Mouse (Mus musculus) MEL (cell line): ENCODE data around the gene Ptprh. TPM values are rescaled to one million over a fixed set of nuclear protein-coding genes. Genes with fewer than 3 reads are reported as not detected.

Experiments used
- DNase-seq: peaks from one replicate; pipeline ENCODE4 v3.0.0; 2011; ENCODE audit warnings: low read depth, low spot score
- H3K27ac ChIP-seq: 2 replicates; pipeline ENCODE4 v1.5.1; 2012; ENCODE audit warnings: low read depth, mild to moderate bottlenecking, control low read depth, low read length, moderate library complexity; ENCODE audit not compliant: control insufficient read depth
- H3K27me3 ChIP-seq, 2 experiments: fragments of 150-350 bp in 1 of 2; sonication (generic) in 1 of 2; 2 replicates each; pipeline ENCODE4 v1.6.1; 2012; ENCODE audit warnings: low read length in 2 of 2, mild to moderate bottlenecking in 2 of 2, improper control_type of control experiment in 1 of 2, moderate library complexity in 1 of 2; ENCODE audit not compliant: insufficient read depth in 2 of 2, control insufficient read depth in 1 of 2
- H3K36me3 ChIP-seq, 2 experiments: 2 replicates each; pipeline ENCODE4 v1.6.1; 2012 to 2014; ENCODE audit warnings: low read length in 2 of 2, improper control_type of control experiment in 1 of 2, inconsistent platforms in 1 of 2, mild to moderate bottlenecking in 1 of 2; ENCODE audit not compliant: insufficient read depth in 2 of 2, control insufficient read depth in 1 of 2
- H3K4me1 ChIP-seq, 2 experiments: fragments of 150-350 bp in 1 of 2; sonication (generic) in 1 of 2; 2 replicates each; pipeline ENCODE4 v1.6.1; 2012; ENCODE audit warnings: low read length in 2 of 2, improper control_type of control experiment in 1 of 2, mild to moderate bottlenecking in 1 of 2; ENCODE audit not compliant: insufficient read depth in 2 of 2, control insufficient read depth in 1 of 2
- H3K4me3 ChIP-seq, 2 experiments: fragments of 150-350 bp in 1 of 2; sonication (generic) in 1 of 2; 2 replicates each; pipeline ENCODE4 v1.5.1; 2012; ENCODE audit warnings: low read depth in 2 of 2, low read length in 2 of 2, mild to moderate bottlenecking in 2 of 2, moderate library complexity in 2 of 2, control low read depth in 1 of 2, improper control_type of control experiment in 1 of 2; ENCODE audit not compliant: control insufficient read depth in 1 of 2, insufficient read depth in 1 of 2
- H3K79me2 ChIP-seq: 2 replicates; pipeline ENCODE4 v1.6.1; 2012; ENCODE audit warnings: mild to moderate bottlenecking, low read length, moderate library complexity; ENCODE audit not compliant: control insufficient read depth, poor library complexity, insufficient read depth
- H3K9ac ChIP-seq: 2 replicates; pipeline ENCODE4 v1.6.1; 2012; ENCODE audit warnings: low read depth, mild to moderate bottlenecking, control low read depth, low read length, moderate library complexity; ENCODE audit not compliant: control insufficient read depth, poor library complexity, severe bottlenecking
- H3K9me3 ChIP-seq: fragments of 150-350 bp; sonication (generic); replicated peaks from 2 replicates; pipeline ENCODE4 v1.6.1; 2012; ENCODE audit warnings: mild to moderate bottlenecking, low read length, improper control_type of control experiment, moderate library complexity; ENCODE audit not compliant: insufficient read depth
- BHLHE40 ChIP-seq: IDR thresholded peaks from 2 replicates; pipeline ENCODE4 v1.6.1; 2012; ENCODE audit warnings: low read depth, mild to moderate bottlenecking, inconsistent platforms, low read length, improper control_type of control experiment, borderline replicate concordance
- CHD1 ChIP-seq: IDR thresholded peaks from 2 replicates; pipeline ENCODE4 v1.6.1; 2012; ENCODE audit warnings: low read depth, mild to moderate bottlenecking, inconsistent platforms, low read length, improper control_type of control experiment
- CTCF ChIP-seq, 3 experiments: IDR thresholded peaks in 2 of 3; conservative IDR thresholded peaks in 1 of 3; 2 replicates each; pipeline ENCODE4 v1.5.1; 2011 to 2012; ENCODE audit warnings: low read length in 3 of 3, low read depth in 2 of 3, mild to moderate bottlenecking in 2 of 3, improper control_type of control experiment in 1 of 3, inconsistent platforms in 1 of 3, mixed read lengths in 1 of 3, moderate library complexity in 1 of 3; ENCODE audit not compliant: control insufficient read depth in 1 of 3, insufficient read depth in 1 of 3, poor library complexity in 1 of 3, severe bottlenecking in 1 of 3
- E2F4 ChIP-seq: IDR thresholded peaks from 2 replicates; pipeline ENCODE4 v1.6.1; 2011; ENCODE audit warnings: low read depth, low read length, improper control_type of control experiment, borderline replicate concordance
- GABPA ChIP-seq: IDR thresholded peaks from 2 replicates; pipeline ENCODE4 v1.6.1; 2012; ENCODE audit warnings: low read depth, mild to moderate bottlenecking, inconsistent platforms, low read length, improper control_type of control experiment, moderate library complexity
- JUND ChIP-seq: IDR thresholded peaks from 2 replicates; pipeline ENCODE4 v1.6.1; 2011; ENCODE audit warnings: low read depth, mild to moderate bottlenecking, improper control_type of control experiment, low read length
- KAT2A ChIP-seq: conservative IDR thresholded peaks from 2 replicates; pipeline ENCODE4 v1.6.1; 2012; ENCODE audit warnings: low read depth, low read length, improper control_type of control experiment, inconsistent platforms
- MAFK ChIP-seq: IDR thresholded peaks from 2 replicates; pipeline ENCODE4 v1.6.1; 2011; ENCODE audit warnings: low read depth, mild to moderate bottlenecking, low read length, improper control_type of control experiment, borderline replicate concordance
- MAX ChIP-seq: IDR thresholded peaks from 2 replicates; pipeline ENCODE4 v1.6.1; 2011; ENCODE audit warnings: low read length, improper control_type of control experiment
- MAZ ChIP-seq: IDR thresholded peaks from 2 replicates; pipeline ENCODE4 v1.6.1; 2012; ENCODE audit warnings: low read depth, mild to moderate bottlenecking, inconsistent platforms, low read length, improper control_type of control experiment
- MEF2A ChIP-seq: IDR thresholded peaks from 2 replicates; pipeline ENCODE4 v1.6.1; 2014; ENCODE audit warnings: low read depth, mild to moderate bottlenecking, inconsistent platforms, low read length, improper control_type of control experiment; ENCODE audit not compliant: poor library complexity, insufficient replicate concordance, severe bottlenecking; ENCODE audit errors: extremely low read depth
- NELFE ChIP-seq: IDR thresholded peaks from 2 replicates; pipeline ENCODE4 v1.6.1; 2011; ENCODE audit warnings: low read depth, low read length, improper control_type of control experiment
- NRF1 ChIP-seq: IDR thresholded peaks from 2 replicates; pipeline ENCODE4 v1.6.1; 2014; ENCODE audit warnings: low read depth, mild to moderate bottlenecking, inconsistent platforms, low read length, improper control_type of control experiment, moderate library complexity; ENCODE audit not compliant: poor library complexity, insufficient read depth, severe bottlenecking
- POLR2A ChIP-seq, 2 experiments: IDR thresholded peaks; 2 replicates each; pipeline ENCODE4 v1.6.1; 2011 to 2012; ENCODE audit warnings: low read length in 2 of 2, mild to moderate bottlenecking in 2 of 2, control low read depth in 1 of 2, improper control_type of control experiment in 1 of 2, low read depth in 1 of 2, moderate library complexity in 1 of 2; ENCODE audit not compliant: control insufficient read depth in 1 of 2, insufficient read depth in 1 of 2, poor library complexity in 1 of 2
- POLR2AphosphoS2 ChIP-seq: IDR thresholded peaks from 2 replicates; pipeline ENCODE4 v1.6.1; 2011; ENCODE audit warnings: low read length, improper control_type of control experiment
- RAD21 ChIP-seq: IDR thresholded peaks from 2 replicates; pipeline ENCODE4 v1.6.1; 2011; ENCODE audit warnings: mild to moderate bottlenecking, low read depth, low read length, improper control_type of control experiment
- RCOR1 ChIP-seq: IDR thresholded peaks from 2 replicates; pipeline ENCODE4 v1.6.1; 2012; ENCODE audit warnings: low read depth, mild to moderate bottlenecking, inconsistent platforms, low read length, improper control_type of control experiment
- TAL1 ChIP-seq: IDR thresholded peaks from 2 replicates; pipeline ENCODE4 v1.6.1; 2012; ENCODE audit warnings: mild to moderate bottlenecking, inconsistent platforms, low read length, moderate library complexity, mixed read lengths
- TBP ChIP-seq: IDR thresholded peaks from 2 replicates; pipeline ENCODE4 v1.8.0; 2011; ENCODE audit warnings: low read depth, low read length, improper control_type of control experiment
- USF2 ChIP-seq, 2 experiments: IDR thresholded peaks; 2 replicates each; pipeline ENCODE4 v1.6.1; 2011 to 2012; ENCODE audit warnings: improper control_type of control experiment in 2 of 2, low read length in 2 of 2, borderline replicate concordance in 1 of 2, inconsistent platforms in 1 of 2, low read depth in 1 of 2, mild to moderate bottlenecking in 1 of 2; ENCODE audit not compliant: insufficient read depth in 1 of 2
- ZC3H11A ChIP-seq: IDR thresholded peaks from 2 replicates; pipeline ENCODE4 v1.6.1; 2012; ENCODE audit warnings: low read depth, mild to moderate bottlenecking, inconsistent platforms, low read length, improper control_type of control experiment
- ZKSCAN1 ChIP-seq: IDR thresholded peaks from 2 replicates; pipeline ENCODE4 v1.6.1; 2012; ENCODE audit warnings: low read depth, mild to moderate bottlenecking, inconsistent platforms, low read length, improper control_type of control experiment, moderate library complexity
- ZNF384 ChIP-seq: IDR thresholded peaks from 2 replicates; pipeline ENCODE4 v1.6.1; 2012; ENCODE audit warnings: low read depth, mild to moderate bottlenecking, inconsistent platforms, low read length, improper control_type of control experiment
- polyA plus RNA-seq, 2 experiments: library from polyadenylated mRNA; stranded (reverse) in 1 of 2; unstranded in 1 of 2; fragments of >175 nt in 1 of 2; fragments of >200 nt in 1 of 2; gene quantifications; 2 replicates each; pipeline versions ENCODE4 v1.2.1 to v1.2.4; 2012; ENCODE audit warnings: low replicate concordance in 2 of 2, low read depth in 1 of 2; ENCODE audit not compliant: insufficient read length in 2 of 2, insufficient read depth in 1 of 2, missing spikeins in 1 of 2
- total RNA-seq: library from RNA; depleted of rRNA; stranded (reverse); fragments of 300-350 nt; gene quantifications from 2 replicates; pipeline ENCODE4 v1.2.3, GENCODE M21; 2012

Ptprh gene
- total and polyA plus RNA-seq, 3 experiments = not detected

DNA sequence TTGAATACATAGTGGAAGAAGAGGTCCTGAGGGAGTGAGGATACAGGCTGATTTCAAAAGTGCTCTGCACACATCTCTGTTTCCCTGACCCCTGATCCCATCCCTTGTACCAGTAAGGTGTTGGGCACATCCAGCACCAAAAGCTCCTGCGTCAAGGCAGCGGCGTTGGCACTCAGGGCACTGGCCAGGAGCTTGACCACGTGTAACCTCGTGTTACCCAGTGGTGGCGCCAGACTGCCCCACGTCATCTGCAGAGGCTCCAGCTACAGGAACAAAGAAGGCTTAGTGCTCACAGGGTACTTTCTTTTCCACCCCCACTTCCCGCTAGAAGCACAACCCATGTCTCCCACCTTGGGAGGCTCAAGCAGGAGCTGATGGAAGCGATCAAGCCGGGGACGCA, 37.3 kb upstream of the Ptprh start:
- Histone ChIP-seq H3K4me3 (no peak overlapping the region), H3K9me3 (no peaks in the 10 kb centered on the region), H3K4me1 (no peaks in the 10 kb centered on the region), H3K9ac (no peak overlapping the region)
- DNase-seq = no peak
- TF ChIP-seq BHLHE40 (no peak), MAFK (no peak), TAL1 (no peak), ZC3H11A (no peak), MAZ (no peak), TBP (no peak), ZKSCAN1 (no peak), RAD21 (no peak), RCOR1 (no peak), E2F4 (no peak), POLR2A (IDR thresholded peaks at IDR 0.05; ENCODE audit: control insufficient read depth in 1 of 2, insufficient read depth in 1 of 2, low read depth in 1 of 2, low read length in 2 of 2, poor library complexity in 1 of 2) (no peak), MAX (no peak), NELFE (no peak), KAT2A (no peak), POLR2AphosphoS2 (no peak), NRF1 (no peak)
- TF ChIP-seq, all 39 proteins: peak for 0
- Histone ChIP-seq H3K27ac (no peak overlapping the region), H3K36me3 (peaks cover 0 to 27% of the 10 kb centered on the region in 2 experiments; a peak in 2 of 4 replicates), H3K27me3 (no peaks in the 10 kb centered on the region), H3K79me2 (no peaks in the 10 kb centered on the region)

DNA sequence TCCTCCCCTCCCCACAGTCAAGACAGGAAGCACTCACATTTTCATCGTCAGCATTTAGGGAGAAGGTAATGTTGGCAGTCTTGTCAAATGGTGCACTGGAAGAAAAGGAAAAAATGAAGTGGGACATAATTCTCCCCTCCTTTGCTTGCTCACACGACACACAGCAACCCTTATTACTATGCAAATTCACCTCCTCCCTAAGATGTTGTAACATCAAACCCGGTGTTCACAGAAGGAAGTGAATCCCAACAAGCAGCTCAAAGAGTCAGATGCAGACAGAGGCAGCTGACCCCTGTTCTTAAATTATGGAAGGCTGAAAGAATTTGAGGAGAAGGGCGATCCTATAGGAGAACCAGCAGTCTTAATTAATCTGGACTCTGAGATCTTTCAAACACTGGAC, 32.3 kb upstream of the Ptprh start:
- TF ChIP-seq GABPA (no peak), JUND (no peak), CTCF (IDR thresholded peaks at IDR 0.05 in 2 of 3, conservative IDR thresholded peaks at IDR 0.05 in 1 of 3; ENCODE audit: control insufficient read depth in 1 of 3, insufficient read depth in 1 of 3, low read depth in 2 of 3, low read length in 3 of 3, poor library complexity in 1 of 3, severe bottlenecking in 1 of 3) (no peak), POLR2AphosphoS2 (no peak), RCOR1 (no peak), CHD1 (no peak), ZC3H11A (no peak), MEF2A (no peak), ZNF384 (no peak), POLR2A (IDR thresholded peaks at IDR 0.05; ENCODE audit: control insufficient read depth in 1 of 2, insufficient read depth in 1 of 2, low read depth in 1 of 2, low read length in 2 of 2, poor library complexity in 1 of 2) (no peak), USF2 (IDR thresholded peaks at IDR 0.05; ENCODE audit: borderline replicate concordance in 1 of 2, insufficient read depth in 1 of 2, low read depth in 1 of 2, low read length in 2 of 2) (no peak), MAX (no peak)
- H3K27me3 ChIP-seq = no peaks in the 10 kb centered on the region

More for the DNA sequence above, 32.3 kb upstream of the Ptprh start:
- Histone ChIP-seq H3K27ac (no peak overlapping the region), H3K4me1 (peaks cover 1 to 5% of the 10 kb centered on the region in 2 experiments; a peak in 2 of 4 replicates), H3K36me3 (peaks cover 14 to 26% of the 10 kb centered on the region in 2 experiments), H3K4me3 (no peak overlapping the region), H3K9ac (no peak overlapping the region), H3K79me2 (no peaks in the 10 kb centered on the region), H3K9me3 (no peaks in the 10 kb centered on the region)
- no peak for DNase-seq
